Mouse (Mus musculus) midbrain, embryonic 12.5 days (tissue): ENCODE results near the gene Lmo7. TPM values are rescaled to one million over a fixed set of nuclear protein-coding genes. Genes with fewer than 3 reads are reported as not detected.

ENCODE experiments used
- ATAC-seq: fragments of 200-750 bp; cut with Nextera tagmentation; 2 replicates; pipeline ENCODE4 v1.8.0; 2017; ENCODE audit warnings: low read depth, moderate TSS enrichment, moderate library complexity; ENCODE audit not compliant: low FRiP score
- H3K27ac ChIP-seq: fragments of 300-500 bp; sonication (generic); replicated peaks from 2 replicates; pipeline ENCODE4 v1.5.1; 2016; ENCODE audit warnings: mild to moderate bottlenecking
- H3K27me3 ChIP-seq: fragments of 300-500 bp; sonication (generic); 2 replicates; pipeline ENCODE4 v1.6.1; 2016; ENCODE audit warnings: mild to moderate bottlenecking
- H3K36me3 ChIP-seq: fragments of 300-500 bp; sonication (generic); 2 replicates; pipeline ENCODE4 v1.6.1; 2016
- H3K4me1 ChIP-seq: fragments of 300-500 bp; sonication (generic); 2 replicates; pipeline ENCODE4 v1.6.1; 2016
- H3K4me2 ChIP-seq: fragments of 300-500 bp; sonication (generic); replicated peaks from 2 replicates; pipeline ENCODE4 v1.6.1; 2016; ENCODE audit warnings: mild to moderate bottlenecking, moderate library complexity
- H3K4me3 ChIP-seq: fragments of 300-500 bp; sonication (generic); 2 replicates; pipeline ENCODE4 v1.5.1; 2016; ENCODE audit warnings: mild to moderate bottlenecking
- H3K9ac ChIP-seq: fragments of 300-500 bp; sonication (generic); replicated peaks from 2 replicates; pipeline ENCODE4 v1.6.1; 2016; ENCODE audit warnings: mild to moderate bottlenecking, moderate library complexity
- H3K9me3 ChIP-seq: fragments of 300-500 bp; sonication (generic); 2 replicates; pipeline ENCODE4 v1.6.1; 2016; ENCODE audit warnings: mild to moderate bottlenecking
- WGBS: fragments of 180-500 bp; shearing (Covaris S2); methylation state at CpG from one replicate; pipeline ENCODE4 v1.1.7; 2016; 5-methylcytosine and 5-hydroxymethylcytosine counted together
- polyA plus RNA-seq: library from polyadenylated mRNA; unstranded; fragments of >200 nt; fragmentation: Nextera tagmentation; extraction: Ambion mirVana; gene quantifications from 2 replicates; pipeline ENCODE4 v1.2.1, GENCODE M21; 2016

Lmo7 gene
- polyA plus RNA-seq, 1 experiment from 2014 or later, result 4.3 TPM

DNA sequence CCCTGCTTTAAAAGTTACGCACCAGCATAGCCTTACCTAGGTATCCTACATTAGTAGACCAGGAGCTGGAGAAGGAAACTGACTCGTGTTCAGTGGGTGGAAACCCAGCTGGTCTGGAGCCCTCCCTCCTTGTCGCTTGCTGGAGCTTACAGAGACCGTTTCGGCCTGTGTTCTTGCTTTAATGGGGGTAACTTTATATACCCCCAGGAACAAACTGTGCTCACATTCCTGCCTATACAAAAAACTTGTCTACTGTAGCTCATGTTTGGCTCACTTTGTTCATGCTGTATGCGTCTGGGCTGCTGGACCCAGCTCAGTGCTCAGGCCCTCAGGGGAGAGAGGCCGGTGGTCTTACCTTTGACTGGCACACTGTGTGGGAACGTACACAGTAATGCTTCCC is 162.7 kb downstream of the Lmo7 start:
- H3K27ac ChIP-seq, result no peak overlapping the region
- 86% methylated on average over 8 of the region's 8 CpGs for WGBS
- H3K4me3 ChIP-seq, result no peak overlapping the region
- H3K9ac ChIP-seq, result no peak overlapping the region
- H3K4me2 ChIP-seq, result no peak overlapping the region
- ATAC-seq, result no peak
- H3K9me3 ChIP-seq, result no peaks in the 10 kb centered on the region
- no peaks in the 10 kb centered on the region for H3K27me3 ChIP-seq
- H3K36me3 ChIP-seq, result no peaks in the 10 kb centered on the region
- H3K4me1 ChIP-seq, result no peaks in the 10 kb centered on the region

- no peaks in the 10 kb centered on the region for H3K36me3 ChIP-seq
- H3K4me3 ChIP-seq, result no peak overlapping the region
- no peak overlapping the region for H3K4me2 ChIP-seq
- H3K27me3 ChIP-seq, result no peaks in the 10 kb centered on the region
- H3K9me3 ChIP-seq, result no peaks in the 10 kb centered on the region
- no peak overlapping the region for H3K9ac ChIP-seq
- no peak for ATAC-seq
- 95% methylated on average over 6 of the region's 6 CpGs for whole genome bisulfite sequencing
- H3K4me1 ChIP-seq, result no peaks in the 10 kb centered on the region
- H3K27ac ChIP-seq, result no peak overlapping the region
Measured at GRCm38 (mm10) chr14:101893215-101893614, 163.5 kb downstream of the Lmo7 start.

DNA sequence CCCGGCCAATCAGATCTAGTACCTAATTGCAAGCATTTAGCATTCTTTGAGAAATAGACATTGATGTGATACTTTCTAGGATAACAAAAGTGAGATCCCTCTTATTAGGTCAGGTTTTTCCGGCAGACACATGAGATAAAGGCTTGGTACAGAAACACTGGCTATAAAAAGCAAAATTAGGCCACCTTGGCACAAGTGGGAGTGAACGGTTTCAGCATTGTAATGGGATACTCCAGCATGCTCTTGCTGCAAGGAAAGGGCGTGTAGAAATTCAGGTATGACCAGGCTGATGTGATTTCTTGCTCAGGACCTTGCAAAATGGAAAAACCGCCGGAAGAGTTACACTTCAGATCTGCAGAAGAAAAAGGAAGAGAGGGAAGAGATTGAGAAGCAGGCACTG is 168.5 kb downstream of the Lmo7 start:
- WGBS, result 94% methylated on average over 6 of the region's 6 CpGs
- ATAC-seq, result no peak
- no peaks in the 10 kb centered on the region for H3K9me3 ChIP-seq
- no peaks in the 10 kb centered on the region for H3K4me1 ChIP-seq
- no peak overlapping the region for H3K4me2 ChIP-seq
- H3K4me3 ChIP-seq, result no peak overlapping the region
- H3K27ac ChIP-seq, result no peak overlapping the region
- no peak overlapping the region for H3K9ac ChIP-seq
- H3K27me3 ChIP-seq, result no peaks in the 10 kb centered on the region
- no peaks in the 10 kb centered on the region for H3K36me3 ChIP-seq

- Histone ChIP-seq H3K4me1 (no peaks in the 10 kb centered on the region), H3K4me3 (no peak overlapping the region), H3K27me3 (no peaks in the 10 kb centered on the region), H3K27ac (no peak overlapping the region), H3K9me3 (no peaks in the 10 kb centered on the region), H3K9ac (no peak overlapping the region), H3K4me2 (no peak overlapping the region), H3K36me3 (no peaks in the 10 kb centered on the region)
- WGBS, result 87% methylated on average over 7 of the region's 7 CpGs
- no peak for ATAC-seq
Measured at GRCm38 (mm10) chr14:101901496-101901895, 171.7 kb downstream of the Lmo7 start.

DNA sequence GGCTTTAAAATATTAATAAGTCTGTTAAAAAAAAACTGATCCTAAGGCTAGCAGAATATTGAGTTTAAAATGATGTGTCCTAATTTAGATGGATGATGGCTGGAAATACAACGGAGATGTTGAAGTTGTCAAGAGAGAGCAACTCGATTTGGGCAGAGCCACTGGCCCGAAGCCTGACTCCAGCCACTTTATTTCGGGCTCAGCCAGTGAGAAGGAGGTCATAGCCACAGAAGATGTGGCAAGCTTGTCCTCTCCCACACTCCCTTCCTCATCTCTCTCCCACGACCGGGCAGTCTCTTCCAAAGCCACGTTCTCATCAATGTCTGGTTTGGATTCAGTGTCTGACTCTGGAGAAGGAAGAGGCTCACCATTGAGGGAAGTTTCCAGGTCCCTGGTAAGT is 172.2 kb downstream of the Lmo7 start:
- no peaks in the 10 kb centered on the region for H3K27me3 ChIP-seq
- ATAC-seq, result no peak
- H3K4me1 ChIP-seq, result no peaks in the 10 kb centered on the region
- WGBS, result 94% methylated on average over 7 of the region's 7 CpGs
- H3K9ac ChIP-seq, result no peak overlapping the region
- no peak overlapping the region for H3K4me3 ChIP-seq
- H3K4me2 ChIP-seq, result no peak overlapping the region
- no peaks in the 10 kb centered on the region for H3K9me3 ChIP-seq
- no peak overlapping the region for H3K27ac ChIP-seq
- H3K36me3 ChIP-seq, result no peaks in the 10 kb centered on the region

- no peak overlapping the region for H3K4me2 ChIP-seq
- H3K4me3 ChIP-seq, result no peak overlapping the region
- no peaks in the 10 kb centered on the region for H3K36me3 ChIP-seq
- 85% methylated on average over 5 of the region's 5 CpGs for WGBS
- no peak overlapping the region for H3K27ac ChIP-seq
- no peaks in the 10 kb centered on the region for H3K9me3 ChIP-seq
- H3K4me1 ChIP-seq, result no peaks in the 10 kb centered on the region
- no peaks in the 10 kb centered on the region for H3K27me3 ChIP-seq
- no peak for ATAC-seq
- H3K9ac ChIP-seq, result no peak overlapping the region
Measured at GRCm38 (mm10) chr14:101903722-101904121, 174.0 kb downstream of the Lmo7 start.

- no peak overlapping the region for H3K27ac ChIP-seq
- ATAC-seq, result no peak
- 93% methylated on average over 7 of the region's 7 CpGs for WGBS
Measured at GRCm38 (mm10) chr14:101911983-101912382, 182.2 kb downstream of the Lmo7 start.

DNA sequence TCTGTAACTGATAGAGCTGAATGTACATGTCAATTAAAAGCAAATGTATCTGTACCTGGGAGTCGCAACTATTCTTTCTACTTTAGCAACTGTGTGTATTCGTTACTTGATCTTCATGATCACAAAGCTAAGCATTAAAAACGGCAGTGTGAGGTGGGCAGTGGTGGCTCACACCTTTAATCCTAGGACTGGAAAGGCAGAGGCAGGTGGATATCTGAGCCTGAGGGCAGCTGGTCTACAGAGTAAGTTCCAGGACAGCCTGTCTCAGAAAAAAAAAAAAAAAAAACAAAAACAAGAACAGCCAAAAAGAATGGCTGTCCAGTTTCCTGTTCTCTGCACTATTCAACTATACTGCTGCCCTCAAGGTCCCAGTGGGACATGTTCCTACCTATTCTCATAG is 182.6 kb downstream of the Lmo7 start:
- Histone ChIP-seq H3K4me3 (no peak overlapping the region), H3K4me1 (no peaks in the 10 kb centered on the region), H3K9ac (no peak overlapping the region), H3K27me3 (no peaks in the 10 kb centered on the region), H3K27ac (no peak overlapping the region), H3K4me2 (no peak overlapping the region), H3K36me3 (no peaks in the 10 kb centered on the region), H3K9me3 (no peaks in the 10 kb centered on the region)
- ATAC-seq, result no peak
- 91% methylated on average over 3 of the region's 3 CpGs for WGBS

More at GRCm38 (mm10) chr14:101911983-101912382, 182.2 kb downstream of the Lmo7 start:
- H3K4me2 ChIP-seq, result no peak overlapping the region
- no peak overlapping the region for H3K4me3 ChIP-seq
- no peaks in the 10 kb centered on the region for H3K27me3 ChIP-seq
- H3K4me1 ChIP-seq, result no peaks in the 10 kb centered on the region
- no peaks in the 10 kb centered on the region for H3K9me3 ChIP-seq
- no peak overlapping the region for H3K9ac ChIP-seq
- H3K36me3 ChIP-seq, result no peaks in the 10 kb centered on the region

DNA sequence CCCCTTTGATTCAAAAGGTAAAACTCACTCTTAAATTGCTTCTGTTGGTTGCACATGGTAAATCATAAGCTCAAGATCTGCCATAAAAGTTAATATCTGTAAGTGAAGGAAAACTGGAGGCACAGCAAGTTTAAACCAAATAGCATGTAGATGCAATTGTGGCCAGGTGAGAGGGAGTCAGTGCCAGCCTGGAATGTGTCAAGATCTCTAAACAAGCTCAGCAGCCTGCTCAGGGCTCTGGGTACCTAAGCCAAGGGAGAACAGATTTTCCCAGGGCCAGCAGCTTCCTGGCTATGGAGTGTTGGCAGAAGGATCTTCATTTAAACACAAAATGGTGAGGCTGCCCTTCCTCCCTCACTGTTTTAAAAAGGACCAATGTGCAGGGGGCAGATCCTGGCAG is 184.6 kb downstream of the Lmo7 start:
- no peak overlapping the region for H3K27ac ChIP-seq
- no peak overlapping the region for H3K9ac ChIP-seq
- H3K4me3 ChIP-seq, result no peak overlapping the region
- no peaks in the 10 kb centered on the region for H3K4me1 ChIP-seq
- H3K36me3 ChIP-seq, result no peaks in the 10 kb centered on the region
- ATAC-seq, result no peak
- H3K4me2 ChIP-seq, result no peak overlapping the region
- no peaks in the 10 kb centered on the region for H3K9me3 ChIP-seq
- no peaks in the 10 kb centered on the region for H3K27me3 ChIP-seq

DNA sequence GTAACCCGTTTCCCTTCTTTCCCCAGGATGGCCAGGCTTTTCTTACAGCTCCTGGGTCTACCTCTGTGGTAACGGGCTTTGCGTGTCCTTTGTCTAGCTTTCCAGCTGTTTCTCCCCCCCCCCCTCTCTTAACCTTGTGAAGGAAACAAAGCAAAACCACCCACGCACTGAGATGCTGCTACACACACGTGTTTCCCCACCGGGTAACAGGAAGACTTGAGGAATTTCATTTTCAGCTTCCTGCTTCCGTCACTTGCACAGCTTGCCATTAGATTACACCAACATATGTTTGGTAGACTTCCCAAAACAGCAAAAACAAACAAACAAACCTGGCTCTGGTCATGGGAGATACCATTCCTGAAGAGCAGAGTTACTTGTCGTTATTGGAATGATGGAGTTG is 186.1 kb downstream of the Lmo7 start:
- WGBS, result 83% methylated on average over 8 of the region's 8 CpGs
- no peak overlapping the region for H3K27ac ChIP-seq
- no peak for ATAC-seq

GRCm38 (mm10) chr14:101918471-101918870 is 188.7 kb downstream of the Lmo7 start:
- Histone ChIP-seq H3K9me3 (no peaks in the 10 kb centered on the region), H3K27ac (no peak overlapping the region), H3K4me3 (no peak overlapping the region), H3K27me3 (no peaks in the 10 kb centered on the region), H3K36me3 (no peaks in the 10 kb centered on the region), H3K9ac (no peak overlapping the region), H3K4me2 (no peak overlapping the region), H3K4me1 (no peaks in the 10 kb centered on the region)
- WGBS, result 91% methylated on average over 5 of the region's 5 CpGs
- ATAC-seq, result no peak

More for the DNA sequence above, 186.1 kb downstream of the Lmo7 start:
- Histone ChIP-seq H3K4me1 (no peaks in the 10 kb centered on the region), H3K9ac (no peak overlapping the region), H3K27me3 (no peaks in the 10 kb centered on the region), H3K9me3 (no peaks in the 10 kb centered on the region), H3K4me2 (no peak overlapping the region), H3K4me3 (no peak overlapping the region), H3K36me3 (no peaks in the 10 kb centered on the region)

GRCm38 (mm10) chr14:101927646-101928244 is 198.0 kb downstream of the Lmo7 start:
- WGBS, result 67% methylated on average over 12 of the region's 12 CpGs

More at GRCm38 (mm10) chr14:101927646-101928244, 198.0 kb downstream of the Lmo7 start:
- no peak overlapping the region for H3K4me3 ChIP-seq
- H3K4me1 ChIP-seq, result no peaks in the 10 kb centered on the region
- H3K36me3 ChIP-seq, result no peaks in the 10 kb centered on the region
- H3K9ac ChIP-seq, result no peak overlapping the region
- H3K27ac ChIP-seq, result no peak overlapping the region
- H3K27me3 ChIP-seq, result no peaks in the 10 kb centered on the region
- no peaks in the 10 kb centered on the region for H3K9me3 ChIP-seq
- peak; percentile 41; the same call in 1 of the 2 replicates for ATAC-seq
- H3K4me2 ChIP-seq, result no peak overlapping the region
